Mouse (Mus musculus): ENCODE results near the gene Aldh1l1. TPM values are rescaled to one million over a fixed set of nuclear protein-coding genes. Genes with fewer than 3 reads are reported as not detected.

Aldh1l1 gene
- total and polyA plus RNA-seq, 3 experiments: 0.11 to 0.13 TPM; not detected in 1

DNA sequence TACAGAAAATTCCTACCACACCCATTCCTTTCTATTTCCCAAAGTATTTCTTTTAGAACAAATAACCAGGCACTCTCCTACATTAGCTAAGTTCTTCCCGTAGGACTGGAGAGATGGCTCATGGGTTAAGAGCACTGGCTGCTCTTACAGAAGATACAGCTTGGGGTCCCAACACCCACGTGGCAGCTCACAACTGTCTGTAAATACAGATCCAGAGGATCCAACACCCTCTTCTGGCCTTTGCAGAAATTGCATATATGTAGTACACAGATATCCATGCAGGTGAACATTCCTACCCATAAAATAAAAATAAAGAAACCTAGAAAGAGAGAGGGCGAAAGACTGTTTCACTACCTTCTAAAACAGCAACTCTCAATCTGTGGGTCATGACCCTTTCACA lies 40.2 kb downstream of the Aldh1l1 start:
- no peak overlapping the region for H3K27ac ChIP-seq (ENCODE audit: insufficient read depth, low read depth)
- H3K27me3 ChIP-seq (replicated peaks): peaks cover 77% of the 10 kb centered on the region
- in situ Hi-C loops (cut with MboI; ENCODE audit: low pct_ligation_motif_present, low pct_unique_long_range_greater_than_20kb, low sequenced_read_pairs): loop anchor here (10.0 to 25.0 kb wide), 2 partner anchors 92 to 864 kb away; no protein-coding TSS in a partner anchor
- H3K9ac ChIP-seq (ENCODE audit: insufficient read depth, low read depth): no peak overlapping the region
- no peaks in the 10 kb centered on the region for H3K4me1 ChIP-seq (ENCODE audit: control insufficient read depth in 1 of 2, insufficient read depth in 2 of 2)
- H3K4me3 ChIP-seq (replicated peaks in 1 of 3; ENCODE audit: low read depth in 2 of 3, low read length in 2 of 3, poor library complexity in 1 of 3): no peak overlapping the region
- no peak for DNase-seq (ENCODE audit: extremely low read depth)
- no peak overlapping the region for H3K4me2 ChIP-seq (ENCODE audit: insufficient read depth, low read depth, poor library complexity, severe bottlenecking)
- no peaks in the 10 kb centered on the region for H3K79me2 ChIP-seq (replicated peaks; ENCODE audit: control insufficient read depth, extremely low read depth, insufficient read depth, poor library complexity, severe bottlenecking)
- H3K36me3 ChIP-seq (replicated peaks in 1 of 2; ENCODE audit: control insufficient read depth in 1 of 2, insufficient read depth in 1 of 2, low read length in 1 of 2): no peaks in the 10 kb centered on the region
- H3K9me3 ChIP-seq (replicated peaks; ENCODE audit: low read length): no peaks in the 10 kb centered on the region
- TF ChIP-seq RCOR1 (conservative IDR thresholded peaks at IDR 0.05; ENCODE audit: low read depth, low read length): no peak
- TF ChIP-seq JUN (IDR thresholded peaks at IDR 0.05; ENCODE audit: insufficient read depth, low read depth, low read length): no peak
- TF ChIP-seq GABPA (IDR thresholded peaks at IDR 0.05; ENCODE audit: insufficient replicate concordance, low read depth, low read length): no peak
- no peak for TF ChIP-seq RAD21 (IDR thresholded peaks at IDR 0.05; ENCODE audit: low read depth, low read length)
- no peak for TF ChIP-seq POLR2AphosphoS2 (IDR thresholded peaks at IDR 0.05; ENCODE audit: low read depth, low read length)
- no peak for TF ChIP-seq PAX5 (IDR thresholded peaks at IDR 0.05; ENCODE audit: low read length)
- no peak for TF ChIP-seq JUND (conservative IDR thresholded peaks at IDR 0.05; ENCODE audit: low read depth, low read length)
- no peak for TF ChIP-seq MEF2A (IDR thresholded peaks at IDR 0.05; ENCODE audit: borderline replicate concordance, low read depth, low read length)
- no peak for TF ChIP-seq CTCF (conservative IDR thresholded peaks at IDR 0.05 in 1 of 2, IDR thresholded peaks at IDR 0.05 in 1 of 2; ENCODE audit: low read depth in 2 of 2, low read length in 2 of 2)
- TF ChIP-seq USF2 (conservative IDR thresholded peaks at IDR 0.05; ENCODE audit: low read depth, low read length): no peak
- TF ChIP-seq EP300 (IDR thresholded peaks at IDR 0.05; ENCODE audit: low read length): no peak
- no peak for TF ChIP-seq TCF12 (IDR thresholded peaks at IDR 0.05; ENCODE audit: low read depth, low read length)
- TF ChIP-seq NELFE (IDR thresholded peaks at IDR 0.05; ENCODE audit: low read depth, low read length): no peak
- TF ChIP-seq MXI1 (IDR thresholded peaks at IDR 0.05; ENCODE audit: low read depth, low read length): no peak
- dilution Hi-C loops (cut with MboI; ENCODE audit: extremely low pct_ligation_motif_present, extremely low pct_unique_long_range_greater_than_20kb, low sequenced_read_pairs): no loop called here

DNA sequence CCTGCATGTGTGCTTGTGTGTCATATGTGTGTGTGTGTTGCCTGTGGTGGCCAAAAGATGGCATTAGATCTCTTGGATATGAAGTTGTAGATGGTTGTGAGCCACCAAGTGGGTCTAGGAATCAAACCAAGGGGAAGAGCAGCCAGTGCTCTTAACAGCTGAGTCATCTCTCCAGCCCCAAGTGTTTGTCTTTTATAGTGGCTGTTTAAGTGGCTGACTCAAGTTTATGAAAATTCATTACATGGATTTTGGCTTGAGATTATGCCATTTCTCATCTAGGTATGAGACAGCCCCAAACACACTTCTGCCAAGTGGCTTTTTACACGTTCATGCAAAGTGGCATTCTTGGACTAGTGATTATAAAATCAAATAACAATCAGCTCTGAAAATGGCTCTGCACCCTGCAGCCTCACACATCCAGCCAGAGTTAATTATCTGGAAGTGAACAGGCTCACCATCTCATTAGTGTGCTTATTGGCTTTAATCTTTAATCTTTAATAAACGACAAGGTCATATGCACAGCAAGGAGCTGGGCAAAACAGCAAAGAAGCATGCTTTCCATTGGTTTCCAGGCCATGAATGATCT lies 43.3 kb downstream of the Aldh1l1 start:
- Histone ChIP-seq H3K27me3 (replicated peaks) (peaks cover 64% of the 10 kb centered on the region), H3K4me1 (ENCODE audit: control insufficient read depth in 1 of 2, insufficient read depth in 2 of 2) (no peaks in the 10 kb centered on the region), H3K36me3 (replicated peaks in 1 of 2; ENCODE audit: control insufficient read depth in 1 of 2, insufficient read depth in 1 of 2, low read length in 1 of 2) (no peaks in the 10 kb centered on the region), H3K79me2 (replicated peaks; ENCODE audit: control insufficient read depth, extremely low read depth, insufficient read depth, poor library complexity, severe bottlenecking) (no peaks in the 10 kb centered on the region), H3K4me3 (replicated peaks in 1 of 3; ENCODE audit: low read depth in 2 of 3, low read length in 2 of 3, poor library complexity in 1 of 3) (no peak overlapping the region), H3K9ac (ENCODE audit: insufficient read depth, low read depth) (no peak overlapping the region), H3K27ac (ENCODE audit: insufficient read depth, low read depth) (no peak overlapping the region), H3K9me3 (replicated peaks; ENCODE audit: low read length) (no peaks in the 10 kb centered on the region), H3K4me2 (ENCODE audit: insufficient read depth, low read depth, poor library complexity, severe bottlenecking) (no peak overlapping the region)
- in situ Hi-C loops (cut with MboI; ENCODE audit: low pct_ligation_motif_present, low pct_unique_long_range_greater_than_20kb, low sequenced_read_pairs) (loop anchor here (10.0 to 25.0 kb wide), 2 partner anchors 95 to 867 kb away; no protein-coding TSS in a partner anchor), dilution Hi-C loops (cut with MboI; ENCODE audit: extremely low pct_ligation_motif_present, extremely low pct_unique_long_range_greater_than_20kb, low sequenced_read_pairs) (no loop called here)
- no peak for TF ChIP-seq EP300 (IDR thresholded peaks at IDR 0.05; ENCODE audit: low read length)
- no peak for TF ChIP-seq IRF4 (IDR thresholded peaks at IDR 0.05; ENCODE audit: low read depth, low read length)
- TF ChIP-seq CHD2 (IDR thresholded peaks at IDR 0.05; ENCODE audit: low read length): no peak
- no peak for TF ChIP-seq USF1 (IDR thresholded peaks at IDR 0.05; ENCODE audit: low read depth, low read length)
- TF ChIP-seq ZMIZ1 (IDR thresholded peaks at IDR 0.05; ENCODE audit: low read depth, low read length): no peak
- TF ChIP-seq RCOR1 (conservative IDR thresholded peaks at IDR 0.05; ENCODE audit: low read depth, low read length): no peak
- no peak for TF ChIP-seq ETS1 (conservative IDR thresholded peaks at IDR 0.05; ENCODE audit: low read depth, low read length)
- TF ChIP-seq JUND (conservative IDR thresholded peaks at IDR 0.05; ENCODE audit: low read depth, low read length): no peak
- no peak for TF ChIP-seq RAD21 (IDR thresholded peaks at IDR 0.05; ENCODE audit: low read depth, low read length)
- no peak for TF ChIP-seq MXI1 (IDR thresholded peaks at IDR 0.05; ENCODE audit: low read depth, low read length)
- no peak for TF ChIP-seq ZC3H11A (IDR thresholded peaks at IDR 0.05; ENCODE audit: low read depth, low read length)
- TF ChIP-seq ZNF384 (IDR thresholded peaks at IDR 0.05; ENCODE audit: low read depth, low read length): no peak
- TF ChIP-seq POLR2A (IDR thresholded peaks at IDR 0.05; ENCODE audit: low read depth, low read length): no peak
- TF ChIP-seq USF2 (conservative IDR thresholded peaks at IDR 0.05; ENCODE audit: low read depth, low read length): no peak
- no peak for TF ChIP-seq MAZ (IDR thresholded peaks at IDR 0.05; ENCODE audit: low read depth, low read length)
- TF ChIP-seq CHD1 (IDR thresholded peaks at IDR 0.05; ENCODE audit: low read depth, low read length): no peak
- no peak for DNase-seq (ENCODE audit: extremely low read depth)

Measured in CH12.LX (cell line).